Mouse (Mus musculus): Measurements from ENCODE around the gene Ptgir. TPM values are rescaled to one million over a fixed set of nuclear protein-coding genes. Genes with fewer than 3 reads are reported as not detected.
A peak's percentile ranks its signal among the peaks of the same experiment; 100 is the strongest.

The Ptgir gene
- polyA plus RNA-seq, 1 experiment from 2014 or later = 0.94 TPM

DNA sequence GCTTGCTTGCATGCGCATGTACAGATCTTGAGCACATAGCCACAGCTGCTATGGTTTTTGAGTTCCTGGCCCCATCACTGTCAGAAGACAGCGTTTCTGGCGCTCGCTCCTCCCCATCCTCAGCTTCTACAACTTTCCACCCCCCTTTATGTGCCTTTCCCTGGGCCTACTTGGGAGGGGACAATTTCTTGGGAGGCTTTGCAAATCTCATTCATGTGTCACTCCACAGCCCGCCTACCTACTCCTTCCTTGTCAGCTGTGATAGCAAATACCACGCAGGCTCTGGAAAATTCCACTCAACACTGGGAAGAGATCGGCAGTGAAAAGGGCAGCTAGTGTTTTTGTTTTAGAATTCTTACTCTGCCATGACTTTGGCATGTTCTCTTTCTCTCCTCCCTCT, 34.0 kb downstream of the Ptgir start:
- Histone ChIP-seq H3K27ac (ENCODE audit: low read depth, low read length) (no peak overlapping the region), H3K4me2 (no peak overlapping the region), H3K9ac (ENCODE audit: low read length) (no peak overlapping the region), H3K27me3 (ENCODE audit: control insufficient read depth, insufficient read depth, low read length) (peaks cover 5% of the 10 kb centered on the region), H3K9me3 (ENCODE audit: control insufficient read depth, low read length) (no peaks in the 10 kb centered on the region), H3K36me3 (ENCODE audit: control insufficient read depth, insufficient read depth, low read length) (no peaks in the 10 kb centered on the region), H3K4me1 (ENCODE audit: control insufficient read depth, insufficient read depth, low read length) (peaks cover 18% of the 10 kb centered on the region), H3K4me3 (ENCODE audit: low read depth, low read length) (no peak overlapping the region)
- no peak for ATAC-seq (ENCODE audit: low FRiP score)
- DNase-seq (ENCODE audit: low spot score, missing footprints) = no peak
- 56% methylated on average over 7 of the region's 7 CpGs for WGBS

DNA sequence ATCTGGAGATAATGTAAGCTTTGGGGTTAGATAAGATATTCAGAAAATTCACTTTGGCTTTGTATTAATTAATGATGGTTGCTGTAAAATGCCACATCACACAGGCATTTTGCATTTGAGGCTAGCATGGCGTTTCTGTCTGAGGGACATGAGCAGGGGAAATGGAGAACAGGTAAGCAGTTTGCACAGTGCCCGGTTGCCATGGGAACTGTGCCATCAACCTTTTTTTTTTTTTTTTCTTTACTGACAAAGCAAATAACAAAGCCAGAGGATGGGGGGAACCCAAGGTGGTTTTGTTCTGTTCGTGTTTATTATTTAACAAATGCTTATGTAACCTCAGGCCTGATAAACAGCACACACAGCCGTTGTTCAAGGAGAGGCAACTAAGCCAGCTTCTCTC, 36.6 kb downstream of the Ptgir start:
- no peak for DNase-seq (ENCODE audit: low spot score, missing footprints)
- WGBS = 61% methylated on average over 4 of the region's 4 CpGs
- peaks cover 36% of the 10 kb centered on the region for H3K4me1 ChIP-seq (ENCODE audit: control insufficient read depth, insufficient read depth, low read length)
- peaks cover 31% of the 10 kb centered on the region for H3K27me3 ChIP-seq (ENCODE audit: control insufficient read depth, insufficient read depth, low read length)
- H3K9ac ChIP-seq (ENCODE audit: low read length) = no peak overlapping the region
- no peak overlapping the region for H3K27ac ChIP-seq (ENCODE audit: low read depth, low read length)
- no peak overlapping the region for H3K4me3 ChIP-seq (ENCODE audit: low read depth, low read length)
- no peaks in the 10 kb centered on the region for H3K36me3 ChIP-seq (ENCODE audit: control insufficient read depth, insufficient read depth, low read length)
- no peak overlapping the region for H3K4me2 ChIP-seq
- no peaks in the 10 kb centered on the region for H3K9me3 ChIP-seq (ENCODE audit: control insufficient read depth, low read length)
- no peak for ATAC-seq (ENCODE audit: low FRiP score)

DNA sequence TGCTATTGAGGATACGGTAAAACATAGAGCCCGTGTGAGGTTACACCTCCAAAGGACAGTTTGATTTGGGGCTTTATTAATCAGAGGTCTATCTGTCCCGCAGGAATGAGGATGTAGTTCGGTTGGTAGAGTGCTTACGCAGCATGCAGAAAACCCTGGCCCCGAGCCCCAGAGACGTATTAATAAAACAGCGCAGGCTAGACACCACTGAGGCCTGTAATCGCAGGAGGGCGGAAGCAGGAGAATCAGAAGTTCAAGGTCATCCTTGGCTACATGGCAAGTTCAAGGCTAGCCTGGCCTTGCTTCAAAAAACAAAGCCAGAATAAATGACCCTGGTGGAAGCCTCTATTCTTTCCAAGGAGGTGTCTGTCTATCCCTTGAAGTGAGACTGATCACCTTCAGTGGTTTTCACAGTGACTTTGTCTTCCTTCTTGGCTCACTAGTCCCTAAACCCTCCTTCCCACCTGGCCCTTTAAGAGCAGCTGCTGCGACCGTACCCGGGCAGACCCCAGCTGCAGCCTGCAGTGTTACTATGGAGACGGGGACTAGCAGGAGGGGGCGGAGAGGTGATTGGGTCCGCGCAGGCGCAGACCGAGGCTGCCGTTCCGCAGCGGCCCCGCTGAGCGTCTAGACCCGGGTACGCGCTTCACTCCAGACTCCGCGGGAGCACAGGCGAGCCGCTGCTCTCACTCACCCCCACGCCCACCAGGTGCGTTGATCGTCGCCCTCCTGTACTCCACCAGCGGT, 37.9 kb downstream of the Ptgir start, which contains the start of gene Pnmal2:
Gene Pnmal2, plus strand, starts transcription at position 622 of the 747 bp plus-strand sequence.
- DNase-seq (ENCODE audit: low spot score, missing footprints) (peak; percentile 99), ATAC-seq (ENCODE audit: low FRiP score) (peak; percentile 92)
- H3K4me2 ChIP-seq = peak within 1 kb of the TSS; percentile 83
- peak within 1 kb of the TSS; percentile 62 for H3K4me3 ChIP-seq (ENCODE audit: low read depth, low read length)
- peaks cover 44% of the 10 kb centered on the region for H3K27me3 ChIP-seq (ENCODE audit: control insufficient read depth, insufficient read depth, low read length)
- WGBS = 14% methylated on average over 36 of the region's 36 CpGs
- no peaks in the 10 kb centered on the region for H3K9me3 ChIP-seq (ENCODE audit: control insufficient read depth, low read length)
- peak within 1 kb of the TSS; percentile 57 for H3K27ac ChIP-seq (ENCODE audit: low read depth, low read length)
- H3K36me3 ChIP-seq (ENCODE audit: control insufficient read depth, insufficient read depth, low read length) = no peaks in the 10 kb centered on the region
- H3K4me1 ChIP-seq (ENCODE audit: control insufficient read depth, insufficient read depth, low read length) = peaks cover 37% of the 10 kb centered on the region
- peak within 1 kb of the TSS; percentile 80 for H3K9ac ChIP-seq (ENCODE audit: low read length)

DNA sequence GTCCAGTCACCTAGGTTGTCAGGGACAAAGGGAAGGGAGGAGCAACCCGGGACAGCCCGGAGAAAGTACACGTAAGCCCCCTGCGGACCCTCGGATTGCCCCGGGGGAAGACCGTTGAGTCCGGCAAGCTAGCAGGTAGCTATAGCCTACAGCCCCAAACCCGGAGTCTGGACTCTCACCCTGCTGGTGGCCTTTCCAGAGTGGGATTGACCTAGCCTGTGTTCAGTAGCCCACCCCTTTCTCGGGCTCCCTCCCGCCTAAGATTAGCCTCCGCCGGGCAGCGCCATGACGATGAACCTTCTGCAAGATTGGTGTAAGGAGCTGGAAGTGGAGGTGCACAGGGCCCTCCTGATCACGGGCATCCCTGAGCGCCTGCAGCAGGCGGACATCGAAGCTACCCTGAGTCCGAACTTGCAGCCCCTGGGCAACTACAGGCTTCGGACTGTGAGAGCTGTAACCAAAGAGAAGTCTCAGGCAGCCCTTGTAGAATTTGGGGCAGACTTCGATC, 38.6 kb downstream of the Ptgir start:
- peaks cover 40% of the 10 kb centered on the region for H3K4me1 ChIP-seq (ENCODE audit: control insufficient read depth, insufficient read depth, low read length)
- DNase-seq (ENCODE audit: low spot score, missing footprints) (no peak), ATAC-seq (ENCODE audit: low FRiP score) (no peak)
- peak overlapping the region; percentile 57 for H3K27ac ChIP-seq (ENCODE audit: low read depth, low read length)
- H3K9ac ChIP-seq (ENCODE audit: low read length) = peak overlapping the region; percentile 80
- H3K27me3 ChIP-seq (ENCODE audit: control insufficient read depth, insufficient read depth, low read length) = peaks cover 51% of the 10 kb centered on the region
- H3K4me3 ChIP-seq (ENCODE audit: low read depth, low read length) = peak overlapping the region; percentile 62
- H3K36me3 ChIP-seq (ENCODE audit: control insufficient read depth, insufficient read depth, low read length) = no peaks in the 10 kb centered on the region
- WGBS = under 1% methylated on average over 22 of the region's 22 CpGs
- H3K4me2 ChIP-seq = peak overlapping the region; percentile 83
- H3K9me3 ChIP-seq (ENCODE audit: control insufficient read depth, low read length) = no peaks in the 10 kb centered on the region

DNA sequence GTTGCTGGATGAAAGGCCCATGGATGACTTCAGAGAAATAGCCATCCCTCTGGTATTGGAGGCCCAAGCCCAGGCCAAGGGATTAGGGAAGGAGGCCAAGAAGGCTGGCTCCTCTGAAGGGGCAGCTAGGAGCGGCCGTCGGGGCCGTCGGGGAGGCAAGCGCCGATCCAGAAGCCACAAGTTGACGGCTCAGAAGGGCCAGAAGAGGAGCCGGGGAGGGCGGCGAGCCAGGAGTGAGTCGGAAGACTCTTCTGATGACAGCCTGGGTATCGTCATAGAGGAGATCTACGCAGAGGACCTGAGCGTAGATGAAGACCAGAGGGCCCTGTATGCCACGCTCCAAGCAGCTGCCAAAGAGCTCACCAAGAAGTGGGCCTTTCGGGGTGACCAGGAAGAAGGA, 39.1 kb downstream of the Ptgir start:
- peak overlapping the region; percentile 80 for H3K9ac ChIP-seq (ENCODE audit: low read length)
- ATAC-seq (ENCODE audit: low FRiP score) = no peak
- H3K4me1 ChIP-seq (ENCODE audit: control insufficient read depth, insufficient read depth, low read length) = peaks cover 38% of the 10 kb centered on the region

DNA sequence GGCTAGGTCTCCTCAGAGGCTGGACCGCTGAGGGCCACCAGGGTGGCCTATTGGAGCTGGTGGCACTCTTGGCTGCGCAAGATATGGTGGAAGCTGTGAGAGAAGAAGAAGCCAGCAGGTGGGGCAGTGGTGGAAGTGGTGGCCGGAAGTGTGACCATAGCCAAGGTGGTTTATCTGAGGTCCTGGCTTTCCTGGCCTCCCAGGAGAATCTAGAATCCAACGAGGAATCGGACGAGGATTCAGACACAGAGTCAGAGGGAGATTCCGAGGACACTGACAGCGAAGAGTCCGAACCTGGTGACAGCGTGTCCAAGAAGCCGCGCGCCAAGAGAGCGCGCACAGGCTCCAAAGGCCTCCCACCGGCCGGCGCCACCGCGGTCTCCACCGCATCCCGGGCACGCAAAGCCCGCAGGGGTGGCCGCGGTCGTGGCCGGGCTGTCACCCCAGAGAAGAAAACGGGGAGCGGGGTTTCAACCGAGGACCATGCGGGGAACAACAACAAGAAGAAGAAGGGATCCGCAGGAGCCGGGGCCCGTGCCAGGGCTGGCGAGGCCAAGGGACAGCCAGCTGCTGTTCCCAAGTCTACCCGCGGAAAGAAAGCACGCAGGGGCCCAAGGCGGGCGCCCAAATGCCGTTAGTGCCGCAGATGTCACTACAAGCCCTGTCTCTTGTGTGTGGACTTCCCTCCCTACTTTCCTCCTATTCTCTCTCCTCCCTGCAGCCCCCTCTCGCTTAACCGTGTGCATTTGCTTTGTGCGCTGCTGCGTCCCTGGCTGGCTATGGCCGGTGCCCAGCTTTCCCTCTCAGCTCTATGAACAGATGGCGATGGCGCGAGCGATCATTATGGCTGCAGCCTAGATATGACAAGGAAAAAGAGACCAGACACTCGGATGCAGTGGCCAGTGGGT, 40.4 kb downstream of the Ptgir start:
- Histone ChIP-seq H3K4me3 (ENCODE audit: low read depth, low read length) (peak overlapping the region; percentile 39), H3K27ac (ENCODE audit: low read depth, low read length) (no peak overlapping the region)

More for the DNA sequence above, 39.1 kb downstream of the Ptgir start:
- Histone ChIP-seq H3K36me3 (ENCODE audit: control insufficient read depth, insufficient read depth, low read length) (no peaks in the 10 kb centered on the region), H3K27me3 (ENCODE audit: control insufficient read depth, insufficient read depth, low read length) (peaks cover 54% of the 10 kb centered on the region), H3K9me3 (ENCODE audit: control insufficient read depth, low read length) (no peaks in the 10 kb centered on the region), H3K4me3 (ENCODE audit: low read depth, low read length) (peak overlapping the region; percentile 62), H3K27ac (ENCODE audit: low read depth, low read length) (no peak overlapping the region), H3K4me2 (peak overlapping the region; percentile 83)
- 10% methylated on average over 17 of the region's 17 CpGs for WGBS
- DNase-seq (ENCODE audit: low spot score, missing footprints) = peak; percentile 90

DNA sequence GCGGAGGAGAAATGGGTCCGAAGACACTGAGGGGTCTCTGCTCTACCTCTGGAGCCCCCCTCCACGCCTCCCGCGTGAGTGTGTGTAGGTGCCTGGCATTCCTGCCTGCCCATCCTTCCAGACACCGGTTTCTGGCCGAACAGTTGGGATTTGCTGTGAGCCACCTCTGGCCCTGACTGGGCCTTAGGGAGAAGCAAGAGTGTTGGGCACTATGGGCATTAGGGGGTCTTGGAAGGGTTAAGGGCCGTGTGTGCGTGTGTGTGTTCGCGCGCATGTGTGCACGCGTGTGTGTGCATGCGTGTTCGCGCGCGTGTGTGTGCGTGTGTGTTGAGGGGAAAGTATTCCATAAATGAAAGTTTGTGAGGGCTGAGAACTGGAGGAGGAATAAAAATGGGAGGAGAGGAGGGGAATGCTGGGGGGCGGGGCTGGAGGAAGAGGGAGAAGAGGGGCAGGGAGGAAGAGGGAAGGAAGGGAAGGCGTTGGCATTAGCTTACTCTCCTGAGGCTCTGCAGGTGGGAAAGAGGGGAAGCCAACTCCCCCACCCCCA, 41.1 kb downstream of the Ptgir start:
- H3K36me3 ChIP-seq (ENCODE audit: control insufficient read depth, insufficient read depth, low read length) = no peaks in the 10 kb centered on the region
- DNase-seq (ENCODE audit: low spot score, missing footprints) (no peak), ATAC-seq (ENCODE audit: low FRiP score) (no peak)
- H3K27me3 ChIP-seq (ENCODE audit: control insufficient read depth, insufficient read depth, low read length) = peaks cover 56% of the 10 kb centered on the region
- 16% methylated on average over 21 of the region's 22 CpGs for WGBS
- H3K9me3 ChIP-seq (ENCODE audit: control insufficient read depth, low read length) = no peaks in the 10 kb centered on the region
- peaks cover 38% of the 10 kb centered on the region for H3K4me1 ChIP-seq (ENCODE audit: control insufficient read depth, insufficient read depth, low read length)
- H3K4me2 ChIP-seq = peak overlapping the region; percentile 62
- H3K9ac ChIP-seq (ENCODE audit: low read length) = peak overlapping the region; percentile 37
- H3K27ac ChIP-seq (ENCODE audit: low read depth, low read length) = no peak overlapping the region
- H3K4me3 ChIP-seq (ENCODE audit: low read depth, low read length) = peak overlapping the region; percentile 39

More for the DNA sequence above, 40.4 kb downstream of the Ptgir start:
- Histone ChIP-seq H3K4me2 (peak overlapping the region; percentile 62), H3K9ac (ENCODE audit: low read length) (peak overlapping the region; percentile 37), H3K9me3 (ENCODE audit: control insufficient read depth, low read length) (no peaks in the 10 kb centered on the region), H3K36me3 (ENCODE audit: control insufficient read depth, insufficient read depth, low read length) (no peaks in the 10 kb centered on the region), H3K4me1 (ENCODE audit: control insufficient read depth, insufficient read depth, low read length) (peaks cover 38% of the 10 kb centered on the region), H3K27me3 (ENCODE audit: control insufficient read depth, insufficient read depth, low read length) (peaks cover 56% of the 10 kb centered on the region)
- peak; percentile 93 for DNase-seq (ENCODE audit: low spot score, missing footprints)
- ATAC-seq (ENCODE audit: low FRiP score) = no peak
- 2% methylated on average over 53 of the region's 53 CpGs for WGBS

DNA sequence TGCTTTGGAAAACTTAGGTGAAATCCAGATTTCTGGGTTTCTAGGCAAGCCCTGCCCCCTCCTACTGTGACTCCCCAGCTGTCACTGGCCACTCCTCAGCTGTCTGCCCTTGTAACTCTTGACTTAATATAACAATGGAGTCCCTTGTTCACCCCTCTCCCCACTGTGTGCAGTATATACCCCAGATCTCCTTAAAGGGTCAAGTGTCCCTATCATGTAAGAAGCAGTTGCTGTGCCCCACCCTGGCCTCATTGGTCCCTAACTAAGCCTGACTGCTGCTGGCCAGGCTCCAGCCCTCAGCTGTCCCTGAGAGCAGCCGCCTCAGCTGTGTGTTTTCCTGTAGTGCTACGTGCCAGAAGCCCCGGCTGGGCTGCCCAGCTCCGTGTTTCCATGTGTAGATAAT, 41.7 kb downstream of the Ptgir start:
- Histone ChIP-seq H3K27ac (ENCODE audit: low read depth, low read length) (no peak overlapping the region), H3K9me3 (ENCODE audit: control insufficient read depth, low read length) (no peaks in the 10 kb centered on the region), H3K27me3 (ENCODE audit: control insufficient read depth, insufficient read depth, low read length) (peaks cover 56% of the 10 kb centered on the region), H3K9ac (ENCODE audit: low read length) (peak overlapping the region; percentile 36; the same call in 1 of the 2 replicates), H3K4me3 (ENCODE audit: low read depth, low read length) (peak overlapping the region; percentile 39), H3K4me1 (ENCODE audit: control insufficient read depth, insufficient read depth, low read length) (peaks cover 38% of the 10 kb centered on the region), H3K36me3 (ENCODE audit: control insufficient read depth, insufficient read depth, low read length) (no peaks in the 10 kb centered on the region), H3K4me2 (peak overlapping the region; percentile 62)
- DNase-seq (ENCODE audit: low spot score, missing footprints) = peak; percentile 88
- WGBS = 7% methylated on average over 4 of the region's 4 CpGs
- no peak for ATAC-seq (ENCODE audit: low FRiP score)

Measured in midbrain, embryonic 11.5 days (tissue).